Mouse (Mus musculus) cerebellum, adult 2 months (tissue): ENCODE results near the gene Aqp5.

Experiments used
- CTCF ChIP-seq: fragments of 200-500 bp; IDR thresholded peaks from 2 replicates; pipeline ENCODE4 v1.5.1; 2011; ENCODE audit warnings: low read depth, mild to moderate bottlenecking, control low read depth, low read length, moderate library complexity, borderline replicate concordance; ENCODE audit not compliant: insufficient read depth
- POLR2A ChIP-seq: fragments of 200-500 bp; IDR thresholded peaks from 2 replicates; pipeline ENCODE4 v1.6.1; 2011; ENCODE audit warnings: low read length, control low read depth, borderline replicate concordance; ENCODE audit not compliant: insufficient read depth

DNA sequence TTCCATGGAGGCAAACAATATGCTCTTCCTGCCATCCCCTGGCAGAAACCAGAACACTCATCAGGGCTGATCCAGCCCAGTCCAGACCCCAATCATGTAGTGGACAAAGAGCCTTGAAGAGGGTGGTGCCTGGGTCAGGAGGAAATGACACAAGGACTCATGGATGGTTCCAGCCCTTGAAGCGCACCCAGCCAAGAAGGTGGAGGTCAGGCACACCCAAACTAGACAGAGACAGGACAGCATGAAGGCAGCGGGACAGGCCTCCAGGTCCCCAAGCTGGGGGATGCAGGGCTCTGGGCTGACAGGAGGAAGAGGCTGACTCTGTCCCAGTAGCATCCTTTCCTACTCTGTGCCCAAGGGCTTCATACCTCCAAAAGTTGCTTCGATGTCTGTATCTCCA is 4.1 kb upstream of the Aqp5 start:
- TF ChIP-seq POLR2A (no peak), CTCF (no peak)
